Mouse (Mus musculus) thymus, adult 2 months (tissue): ENCODE results near the gene Pex14. TPM values are rescaled to one million over a fixed set of nuclear protein-coding genes. Genes with fewer than 3 reads are reported as not detected.

Experiments used
- DNase-seq: peaks from one replicate; pipeline ENCODE4 v3.0.0; 2021
- H3K27ac ChIP-seq: fragments of 200-500 bp; 2 replicates; pipeline ENCODE4 v1.5.1; 2012; ENCODE audit warnings: low read length, control low read depth; ENCODE audit not compliant: control insufficient read depth, insufficient read depth
- H3K27me3 ChIP-seq: fragments of 200-500 bp; 2 replicates; pipeline ENCODE4 v1.6.1; 2012; ENCODE audit warnings: mild to moderate bottlenecking, low read length, moderate library complexity, mixed read lengths; ENCODE audit not compliant: control insufficient read depth, insufficient read depth
- H3K36me3 ChIP-seq: fragments of 200-500 bp; 2 replicates; pipeline ENCODE4 v1.6.1; 2012; ENCODE audit warnings: mild to moderate bottlenecking, low read length, moderate library complexity; ENCODE audit not compliant: control insufficient read depth, insufficient read depth
- H3K4me1 ChIP-seq: fragments of 200-500 bp; replicated peaks from 2 replicates; pipeline ENCODE4 v1.6.1; 2012; ENCODE audit warnings: low read length; ENCODE audit not compliant: control insufficient read depth, insufficient read depth
- H3K4me3 ChIP-seq: fragments of 200-500 bp; 2 replicates; pipeline ENCODE4 v1.5.1; 2012; ENCODE audit warnings: mild to moderate bottlenecking, low read length, control low read depth, moderate library complexity; ENCODE audit not compliant: control insufficient read depth, insufficient read depth
- CTCF ChIP-seq: fragments of 200-500 bp; IDR thresholded peaks from 2 replicates; pipeline ENCODE4 v1.5.1; 2012; ENCODE audit warnings: mild to moderate bottlenecking, control low read depth, low read length, moderate library complexity, borderline replicate concordance; ENCODE audit not compliant: control insufficient read depth, poor library complexity, insufficient read depth; ENCODE audit errors: extremely low read depth
- POLR2A ChIP-seq: fragments of 200-500 bp; IDR thresholded peaks from 2 replicates; pipeline ENCODE4 v1.6.1; 2012; ENCODE audit warnings: mild to moderate bottlenecking, low read length, control low read depth, moderate library complexity; ENCODE audit not compliant: control insufficient read depth, poor library complexity, insufficient read depth; ENCODE audit errors: extremely low read depth
- WGBS: fragments of 180-500 bp; shearing (Covaris S2); methylation state at CpG from one replicate; pipeline ENCODE4 v1.1.7; 2018; 5-methylcytosine and 5-hydroxymethylcytosine counted together
- polyA plus RNA-seq: library from polyadenylated mRNA; depleted of rRNA; stranded (reverse); fragments of >200 nt; gene quantifications from 2 replicates; pipeline ENCODE4 v1.2.3, GENCODE M21; 2012

Pex14 gene
- polyA plus RNA-seq, 1 experiment = 40.4 TPM

GRCm38 (mm10) chr4:149000746-149001145 lies 98.9 kb downstream of the Pex14 start:
- Histone ChIP-seq H3K4me3 (no peak overlapping the region), H3K27me3 (no peaks in the 10 kb centered on the region), H3K36me3 (no peaks in the 10 kb centered on the region), H3K4me1 (0 out of 2 replicates have a peak, but pooled peaks cover 6% of the 10 kb centered on the region), H3K27ac (no peak overlapping the region)
- TF ChIP-seq CTCF = no peak
- 98% methylated on average over 6 of the region's 6 CpGs for WGBS
- no peak for DNase-seq

GRCm38 (mm10) chr4:148993948-148994347 lies 105.7 kb downstream of the Pex14 start:
- H3K27ac ChIP-seq = no peak overlapping the region
- no peaks in the 10 kb centered on the region for H3K36me3 ChIP-seq
- no peak overlapping the region for H3K4me3 ChIP-seq
- no peak for DNase-seq
- no peaks in the 10 kb centered on the region for H3K27me3 ChIP-seq
- TF ChIP-seq CTCF (no peak), POLR2A (no peak)
- H3K4me1 ChIP-seq = 0 out of 2 replicates have a peak, but pooled peaks cover 6% of the 10 kb centered on the region
- WGBS = 96% methylated on average over 5 of the region's 5 CpGs

GRCm38 (mm10) chr4:148990038-148990437 lies 109.6 kb downstream of the Pex14 start:
- no peak overlapping the region for H3K27ac ChIP-seq
- 91% methylated on average over 2 of the region's 2 CpGs for WGBS
- TF ChIP-seq CTCF = no peak
- no peak for TF ChIP-seq POLR2A
- H3K4me3 ChIP-seq = no peak overlapping the region
- no peaks in the 10 kb centered on the region for H3K36me3 ChIP-seq
- no peaks in the 10 kb centered on the region for H3K4me1 ChIP-seq
- H3K27me3 ChIP-seq = no peaks in the 10 kb centered on the region
- DNase-seq = no peak

GRCm38 (mm10) chr4:148985541-148986476 lies 113.9 kb downstream of the Pex14 start:
- Histone ChIP-seq H3K27me3 (no peaks in the 10 kb centered on the region), H3K4me1 (no peaks in the 10 kb centered on the region), H3K36me3 (no peaks in the 10 kb centered on the region), H3K4me3 (no peak overlapping the region), H3K27ac (no peak overlapping the region)
- no peak for DNase-seq
- 90% methylated on average over 24 of the region's 24 CpGs for WGBS
- TF ChIP-seq CTCF (no peak), POLR2A (no peak)

- TF ChIP-seq CTCF = no peak
- TF ChIP-seq POLR2A = no peak
- Histone ChIP-seq H3K27me3 (no peaks in the 10 kb centered on the region), H3K27ac (no peak overlapping the region), H3K4me3 (no peak overlapping the region), H3K36me3 (no peaks in the 10 kb centered on the region), H3K4me1 (no peaks in the 10 kb centered on the region)
- no peak for DNase-seq
- 96% methylated on average over 19 of the region's 19 CpGs for WGBS
Measured at GRCm38 (mm10) chr4:148984701-148985540, 114.8 kb downstream of the Pex14 start.

- no peak overlapping the region for H3K4me3 ChIP-seq
- H3K36me3 ChIP-seq = no peaks in the 10 kb centered on the region
- WGBS = 97% methylated on average over 6 of the region's 6 CpGs
- no peak overlapping the region for H3K27ac ChIP-seq
- DNase-seq = no peak
- H3K4me1 ChIP-seq = no peaks in the 10 kb centered on the region
- TF ChIP-seq POLR2A (no peak), CTCF (no peak)
- H3K27me3 ChIP-seq = no peaks in the 10 kb centered on the region
Measured at GRCm38 (mm10) chr4:148982274-148982673, 117.4 kb downstream of the Pex14 start.
